Mouse (Mus musculus): ENCODE data around the gene Nppb. TPM values are rescaled to one million over a fixed set of nuclear protein-coding genes. Genes with fewer than 3 reads are reported as not detected.
A peak's percentile ranks its signal among the peaks of the same experiment; 100 is the strongest.

The Nppb gene
- polyA plus RNA-seq, 1 experiment from 2014 or later: 0.20 TPM

GRCm38 (mm10) chr4:147947511-147947910 lies 38.1 kb upstream of the Nppb start:
- WGBS: 76% methylated on average over 2 of the region's 2 CpGs
- Histone ChIP-seq H3K36me3 (replicated peaks) (peaks cover 60% of the 10 kb centered on the region), H3K4me1 (peaks cover 9% of the 10 kb centered on the region), H3K27ac (replicated peaks) (no peak overlapping the region), H3K4me3 (no peak overlapping the region), H3K27me3 (replicated peaks; ENCODE audit: low read depth, poor library complexity, severe bottlenecking) (no peaks in the 10 kb centered on the region), H3K9me3 (no peaks in the 10 kb centered on the region)
- DNase-seq (ENCODE audit: low spot score): no peak

GRCm38 (mm10) chr4:147953590-147953989 lies 32.0 kb upstream of the Nppb start:
- WGBS: 11% methylated on average over 4 of the region's 4 CpGs
- no peak for DNase-seq (ENCODE audit: low spot score)

GRCm38 (mm10) chr4:147957141-147957540 lies 28.4 kb upstream of the Nppb start:
- H3K9me3 ChIP-seq: no peaks in the 10 kb centered on the region
- H3K27me3 ChIP-seq (replicated peaks; ENCODE audit: low read depth, poor library complexity, severe bottlenecking): no peaks in the 10 kb centered on the region
- DNase-seq (ENCODE audit: low spot score): peak; percentile 75
- no peaks in the 10 kb centered on the region for H3K4me1 ChIP-seq
- no peak overlapping the region for H3K27ac ChIP-seq (replicated peaks)
- WGBS: 43% methylated on average over 11 of the region's 11 CpGs
- no peaks in the 10 kb centered on the region for H3K36me3 ChIP-seq (replicated peaks)
- H3K4me3 ChIP-seq: no peak overlapping the region

More at GRCm38 (mm10) chr4:147953590-147953989, 32.0 kb upstream of the Nppb start:
- no peaks in the 10 kb centered on the region for H3K27me3 ChIP-seq (replicated peaks; ENCODE audit: low read depth, poor library complexity, severe bottlenecking)
- no peaks in the 10 kb centered on the region for H3K4me1 ChIP-seq
- no peak overlapping the region for H3K27ac ChIP-seq (replicated peaks)
- H3K36me3 ChIP-seq (replicated peaks): peaks cover 3% of the 10 kb centered on the region
- H3K9me3 ChIP-seq: no peaks in the 10 kb centered on the region
- H3K4me3 ChIP-seq: no peak overlapping the region

GRCm38 (mm10) chr4:147959881-147960831 lies 25.4 kb upstream of the Nppb start:
- 40% methylated on average over 6 of the region's 6 CpGs for WGBS
- Histone ChIP-seq H3K27ac (replicated peaks) (no peak overlapping the region), H3K27me3 (replicated peaks; ENCODE audit: low read depth, poor library complexity, severe bottlenecking) (no peaks in the 10 kb centered on the region), H3K4me1 (no peaks in the 10 kb centered on the region; the same call in 1 of the 2 replicates), H3K9me3 (no peaks in the 10 kb centered on the region), H3K4me3 (no peak overlapping the region), H3K36me3 (replicated peaks) (no peaks in the 10 kb centered on the region)
- DNase-seq (ENCODE audit: low spot score): peak; percentile 77

GRCm38 (mm10) chr4:147962781-147963180 lies 22.8 kb upstream of the Nppb start:
- 66% methylated on average over 6 of the region's 6 CpGs for WGBS
- H3K4me3 ChIP-seq: no peak overlapping the region
- H3K27ac ChIP-seq (replicated peaks): no peak overlapping the region
- no peaks in the 10 kb centered on the region for H3K36me3 ChIP-seq (replicated peaks)
- H3K27me3 ChIP-seq (replicated peaks; ENCODE audit: low read depth, poor library complexity, severe bottlenecking): no peaks in the 10 kb centered on the region
- H3K4me1 ChIP-seq: no peaks in the 10 kb centered on the region; the same call in 1 of the 2 replicates
- no peaks in the 10 kb centered on the region for H3K9me3 ChIP-seq
- DNase-seq (ENCODE audit: low spot score): no peak

- DNase-seq (ENCODE audit: low spot score): no peak
- H3K27me3 ChIP-seq (replicated peaks; ENCODE audit: low read depth, poor library complexity, severe bottlenecking): no peaks in the 10 kb centered on the region
- WGBS: 86% methylated on average over 15 of the region's 15 CpGs
- no peak overlapping the region for H3K27ac ChIP-seq (replicated peaks)
- H3K9me3 ChIP-seq: no peaks in the 10 kb centered on the region
- H3K4me3 ChIP-seq: no peak overlapping the region
- no peaks in the 10 kb centered on the region; the same call in 1 of the 2 replicates for H3K4me1 ChIP-seq
- H3K36me3 ChIP-seq (replicated peaks): no peaks in the 10 kb centered on the region
These were observed 22.0 kb upstream of the Nppb start for GRCm38 (mm10) chr4:147963623-147964022.

- no peak overlapping the region for H3K4me3 ChIP-seq
- H3K36me3 ChIP-seq (replicated peaks): no peaks in the 10 kb centered on the region
- H3K27me3 ChIP-seq (replicated peaks; ENCODE audit: low read depth, poor library complexity, severe bottlenecking): no peaks in the 10 kb centered on the region
- 80% methylated on average over 7 of the region's 7 CpGs for WGBS
- no peaks in the 10 kb centered on the region; the same call in 1 of the 2 replicates for H3K4me1 ChIP-seq
- DNase-seq (ENCODE audit: low spot score): no peak
- H3K27ac ChIP-seq (replicated peaks): no peak overlapping the region
- H3K9me3 ChIP-seq: no peaks in the 10 kb centered on the region
These were observed 19.9 kb upstream of the Nppb start for GRCm38 (mm10) chr4:147965712-147966111.

- Histone ChIP-seq H3K27me3 (replicated peaks; ENCODE audit: low read depth, poor library complexity, severe bottlenecking) (no peaks in the 10 kb centered on the region), H3K9me3 (0 out of 2 replicates have a peak, but pooled peaks cover 2% of the 10 kb centered on the region), H3K4me3 (no peak overlapping the region), H3K27ac (replicated peaks) (no peak overlapping the region), H3K36me3 (replicated peaks) (no peaks in the 10 kb centered on the region), H3K4me1 (no peaks in the 10 kb centered on the region)
- no peak for DNase-seq (ENCODE audit: low spot score)
- WGBS: 79% methylated on average over 2 of the region's 2 CpGs
These were observed 16.8 kb upstream of the Nppb start for GRCm38 (mm10) chr4:147968816-147969215.

- Histone ChIP-seq H3K4me3 (no peak overlapping the region), H3K4me1 (no peaks in the 10 kb centered on the region), H3K9me3 (0 out of 2 replicates have a peak, but pooled peaks cover 2% of the 10 kb centered on the region), H3K36me3 (replicated peaks) (no peaks in the 10 kb centered on the region), H3K27me3 (replicated peaks; ENCODE audit: low read depth, poor library complexity, severe bottlenecking) (no peaks in the 10 kb centered on the region), H3K27ac (replicated peaks) (no peak overlapping the region)
- 66% methylated on average over 9 of the region's 9 CpGs for WGBS
- no peak for DNase-seq (ENCODE audit: low spot score)
These were observed 16.3 kb upstream of the Nppb start for GRCm38 (mm10) chr4:147969337-147969736.

GRCm38 (mm10) chr4:147976237-147976636 lies 9.4 kb upstream of the Nppb start:
- 79% methylated on average over 3 of the region's 3 CpGs for WGBS

GRCm38 (mm10) chr4:147977726-147978125 lies 7.9 kb upstream of the Nppb start:
- Histone ChIP-seq H3K4me3 (no peak overlapping the region), H3K4me1 (no peaks in the 10 kb centered on the region), H3K27me3 (replicated peaks; ENCODE audit: low read depth, poor library complexity, severe bottlenecking) (no peaks in the 10 kb centered on the region), H3K36me3 (replicated peaks) (no peaks in the 10 kb centered on the region), H3K9me3 (no peaks in the 10 kb centered on the region), H3K27ac (replicated peaks) (no peak overlapping the region)
- 80% methylated on average over 4 of the region's 4 CpGs for WGBS
- no peak for DNase-seq (ENCODE audit: low spot score)

More at GRCm38 (mm10) chr4:147976237-147976636, 9.4 kb upstream of the Nppb start:
- Histone ChIP-seq H3K27me3 (replicated peaks; ENCODE audit: low read depth, poor library complexity, severe bottlenecking) (no peaks in the 10 kb centered on the region), H3K27ac (replicated peaks) (no peak overlapping the region), H3K4me1 (no peaks in the 10 kb centered on the region), H3K9me3 (0 out of 2 replicates have a peak, but pooled peaks cover 2% of the 10 kb centered on the region), H3K36me3 (replicated peaks) (no peaks in the 10 kb centered on the region), H3K4me3 (no peak overlapping the region)
- no peak for DNase-seq (ENCODE audit: low spot score)

- no peaks in the 10 kb centered on the region for H3K4me1 ChIP-seq
- H3K36me3 ChIP-seq (replicated peaks): no peaks in the 10 kb centered on the region
- 90% methylated on average over 6 of the region's 6 CpGs for WGBS
- no peaks in the 10 kb centered on the region for H3K27me3 ChIP-seq (replicated peaks; ENCODE audit: low read depth, poor library complexity, severe bottlenecking)
- H3K4me3 ChIP-seq: no peak overlapping the region
- H3K9me3 ChIP-seq: no peaks in the 10 kb centered on the region
- DNase-seq (ENCODE audit: low spot score): no peak
- H3K27ac ChIP-seq (replicated peaks): no peak overlapping the region
These were observed 7.2 kb upstream of the Nppb start for GRCm38 (mm10) chr4:147978391-147978790.

GRCm38 (mm10) chr4:147979441-147979860 lies 6.1 kb upstream of the Nppb start:
- no peaks in the 10 kb centered on the region for H3K4me1 ChIP-seq
- H3K36me3 ChIP-seq (replicated peaks): no peaks in the 10 kb centered on the region
- no peaks in the 10 kb centered on the region for H3K9me3 ChIP-seq
- H3K27ac ChIP-seq (replicated peaks): no peak overlapping the region
- H3K27me3 ChIP-seq (replicated peaks; ENCODE audit: low read depth, poor library complexity, severe bottlenecking): no peaks in the 10 kb centered on the region
- whole genome bisulfite sequencing: 85% methylated on average over 7 of the region's 7 CpGs
- H3K4me3 ChIP-seq: no peak overlapping the region
- DNase-seq (ENCODE audit: low spot score): no peak
